Mouse (Mus musculus): Measurements from ENCODE around the gene Tesmin. TPM values are rescaled to one million over a fixed set of nuclear protein-coding genes. Genes with fewer than 3 reads are reported as not detected.

Gene Tesmin
- polyA plus RNA-seq, 1 experiment from 2014 or later, result 0.39 TPM

GRCm38 (mm10) chr19:3355096-3355495 lies 33.6 kb upstream of the Tesmin start:
- Histone ChIP-seq H3K27ac (ENCODE audit: low read depth) (no peak overlapping the region), H3K36me3 (ENCODE audit: insufficient read depth) (no peaks in the 10 kb centered on the region), H3K9ac (no peak overlapping the region), H3K4me2 (no peak overlapping the region), H3K4me1 (ENCODE audit: insufficient read depth) (no peaks in the 10 kb centered on the region), H3K4me3 (ENCODE audit: low read depth, low read length) (no peak overlapping the region), H3K9me3 (ENCODE audit: low read depth, low read length) (no peaks in the 10 kb centered on the region), H3K27me3 (ENCODE audit: insufficient read depth, low read length) (no peaks in the 10 kb centered on the region)
- TF ChIP-seq CTCF (IDR thresholded peaks at IDR 0.05; ENCODE audit: low read depth), result peak; percentile 53
- DNase-seq (peak; percentile 34), ATAC-seq (ENCODE audit: insufficient read depth) (no peak)
- WGBS, result 73% methylated on average over 5 of the region's 5 CpGs

DNA sequence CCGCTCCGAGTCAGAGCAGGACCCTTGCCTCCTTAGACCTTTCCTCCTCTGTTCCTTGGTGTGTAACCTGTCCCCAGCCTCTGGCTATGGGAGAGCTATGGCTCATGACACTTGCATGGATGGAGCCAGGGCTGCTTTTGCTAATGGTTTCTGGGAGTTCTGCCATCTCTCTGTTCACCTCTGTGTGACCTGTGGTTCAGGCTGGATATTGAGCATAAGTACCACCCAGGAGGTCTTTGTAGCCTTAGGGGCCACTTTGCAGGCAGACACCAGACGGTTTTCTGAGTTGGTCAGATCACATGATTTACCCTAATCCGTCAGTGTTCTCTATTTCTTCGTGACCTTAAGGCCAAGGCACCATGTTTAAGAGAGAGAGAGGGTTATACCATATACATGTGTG lies 32.1 kb upstream of the Tesmin start:
- H3K36me3 ChIP-seq (ENCODE audit: insufficient read depth), result no peaks in the 10 kb centered on the region
- no peaks in the 10 kb centered on the region for H3K27me3 ChIP-seq (ENCODE audit: insufficient read depth, low read length)
- 78% methylated on average over 5 of the region's 5 CpGs for WGBS
- H3K9ac ChIP-seq, result no peak overlapping the region
- no peaks in the 10 kb centered on the region for H3K4me1 ChIP-seq (ENCODE audit: insufficient read depth)
- no peak for ATAC-seq (ENCODE audit: insufficient read depth)
- H3K4me2 ChIP-seq, result no peak overlapping the region
- H3K27ac ChIP-seq (ENCODE audit: low read depth), result no peak overlapping the region
- H3K4me3 ChIP-seq (ENCODE audit: low read depth, low read length), result no peak overlapping the region
- no peaks in the 10 kb centered on the region for H3K9me3 ChIP-seq (ENCODE audit: low read depth, low read length)
- no peak for TF ChIP-seq CTCF (IDR thresholded peaks at IDR 0.05; ENCODE audit: low read depth)
- DNase-seq, result no peak

GRCm38 (mm10) chr19:3357620-3358019 lies 31.0 kb upstream of the Tesmin start:
- 70% methylated on average over 4 of the region's 4 CpGs for WGBS

DNA sequence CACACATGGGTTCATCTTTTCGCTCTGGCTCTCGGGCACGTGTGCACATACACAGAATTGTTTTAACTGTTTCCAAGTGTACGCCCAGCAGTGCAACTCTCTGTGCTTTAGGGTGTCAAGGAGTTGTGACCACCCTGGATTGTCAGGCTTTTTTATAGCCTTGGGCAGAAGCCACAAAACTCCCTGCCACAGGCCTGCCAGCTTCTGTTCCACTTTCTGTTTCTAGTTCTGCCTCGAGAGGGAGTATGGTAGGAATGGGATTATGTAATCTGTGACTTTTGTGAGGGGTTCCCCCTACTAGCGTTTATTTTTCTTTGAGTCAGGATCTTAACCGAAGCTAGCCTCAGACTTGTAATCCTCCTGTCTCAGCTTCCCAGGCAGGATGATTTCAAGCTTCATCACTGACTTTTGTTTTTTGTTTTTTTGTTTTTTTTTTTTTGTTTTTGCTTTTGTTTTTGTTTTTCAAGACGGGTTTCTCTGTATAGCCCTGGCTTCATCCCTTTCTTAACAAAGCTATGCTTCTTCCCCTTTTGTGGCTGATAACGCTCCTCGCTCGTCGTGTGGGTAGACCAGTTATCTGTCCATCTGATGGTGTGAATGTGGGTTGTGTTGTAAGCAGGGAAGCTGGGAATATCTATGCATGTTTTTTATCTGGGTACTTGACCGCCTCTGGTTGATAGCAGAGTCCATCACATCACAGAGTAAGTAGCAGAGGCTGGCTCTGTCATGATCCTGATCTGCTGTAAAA lies 28.6 kb upstream of the Tesmin start:
- Histone ChIP-seq H3K27me3 (ENCODE audit: insufficient read depth, low read length) (no peaks in the 10 kb centered on the region), H3K4me1 (ENCODE audit: insufficient read depth) (no peaks in the 10 kb centered on the region), H3K4me3 (ENCODE audit: low read depth, low read length) (no peak overlapping the region), H3K9ac (no peak overlapping the region), H3K27ac (ENCODE audit: low read depth) (no peak overlapping the region), H3K4me2 (no peak overlapping the region), H3K36me3 (ENCODE audit: insufficient read depth) (0 out of 2 replicates have a peak, but pooled peaks cover 4% of the 10 kb centered on the region), H3K9me3 (ENCODE audit: low read depth, low read length) (no peaks in the 10 kb centered on the region)
- TF ChIP-seq CTCF (IDR thresholded peaks at IDR 0.05; ENCODE audit: low read depth), result no peak
- 78% methylated on average over 13 of the region's 13 CpGs for WGBS
- ATAC-seq (ENCODE audit: insufficient read depth) (no peak), DNase-seq (no peak)

More at GRCm38 (mm10) chr19:3357620-3358019, 31.0 kb upstream of the Tesmin start:
- ATAC-seq (ENCODE audit: insufficient read depth) (no peak), DNase-seq (no peak)
- H3K27me3 ChIP-seq (ENCODE audit: insufficient read depth, low read length), result no peaks in the 10 kb centered on the region
- no peaks in the 10 kb centered on the region for H3K9me3 ChIP-seq (ENCODE audit: low read depth, low read length)
- no peak overlapping the region for H3K9ac ChIP-seq
- H3K27ac ChIP-seq (ENCODE audit: low read depth), result no peak overlapping the region
- no peak overlapping the region for H3K4me2 ChIP-seq
- H3K4me3 ChIP-seq (ENCODE audit: low read depth, low read length), result no peak overlapping the region
- 0 out of 2 replicates have a peak, but pooled peaks have one; percentile 19 for TF ChIP-seq CTCF (IDR thresholded peaks at IDR 0.05; ENCODE audit: low read depth)
- H3K36me3 ChIP-seq (ENCODE audit: insufficient read depth), result no peaks in the 10 kb centered on the region
- no peaks in the 10 kb centered on the region for H3K4me1 ChIP-seq (ENCODE audit: insufficient read depth)

- WGBS, result 86% methylated on average over 4 of the region's 4 CpGs
- TF ChIP-seq CTCF (IDR thresholded peaks at IDR 0.05; ENCODE audit: low read depth), result no peak
- H3K4me2 ChIP-seq, result no peak overlapping the region
These were observed 25.1 kb upstream of the Tesmin start for GRCm38 (mm10) chr19:3363510-3363909.

DNA sequence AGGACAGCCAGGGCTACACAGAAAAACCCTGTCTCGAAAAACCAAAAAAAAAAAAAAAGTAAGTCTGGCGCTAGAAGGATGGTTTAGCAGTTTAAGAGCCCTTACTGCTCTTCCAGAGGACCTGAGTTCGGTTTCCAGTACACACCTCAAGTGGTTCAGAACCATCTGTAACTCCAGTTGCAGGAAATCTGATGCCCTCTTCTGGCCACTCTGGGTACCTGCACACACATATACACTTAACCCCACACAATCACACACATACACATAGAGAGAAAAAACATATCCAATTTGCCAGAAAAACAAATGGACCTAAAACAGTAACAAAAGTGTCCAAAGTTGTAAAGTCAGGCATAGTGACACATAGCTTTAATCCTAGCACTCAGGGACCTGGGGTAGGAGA lies 23.6 kb upstream of the Tesmin start:
- Histone ChIP-seq H3K27ac (ENCODE audit: low read depth) (no peak overlapping the region), H3K4me1 (ENCODE audit: insufficient read depth) (no peaks in the 10 kb centered on the region), H3K27me3 (ENCODE audit: insufficient read depth, low read length) (no peaks in the 10 kb centered on the region), H3K4me3 (ENCODE audit: low read depth, low read length) (no peak overlapping the region), H3K4me2 (no peak overlapping the region), H3K9ac (no peak overlapping the region), H3K9me3 (ENCODE audit: low read depth, low read length) (no peaks in the 10 kb centered on the region), H3K36me3 (ENCODE audit: insufficient read depth) (peaks cover 16% of the 10 kb centered on the region; the same call in 1 of the 2 replicates)
- ATAC-seq (ENCODE audit: insufficient read depth), result no peak
- 89% methylated on average over 3 of the region's 3 CpGs for WGBS
- no peak for DNase-seq
- TF ChIP-seq CTCF (IDR thresholded peaks at IDR 0.05; ENCODE audit: low read depth), result 0 out of 2 replicates have a peak, but pooled peaks have one; percentile 7

More at GRCm38 (mm10) chr19:3363510-3363909, 25.1 kb upstream of the Tesmin start:
- ATAC-seq (ENCODE audit: insufficient read depth) (no peak), DNase-seq (no peak)
- Histone ChIP-seq H3K9me3 (ENCODE audit: low read depth, low read length) (no peaks in the 10 kb centered on the region), H3K27ac (ENCODE audit: low read depth) (no peak overlapping the region), H3K4me1 (ENCODE audit: insufficient read depth) (no peaks in the 10 kb centered on the region), H3K4me3 (ENCODE audit: low read depth, low read length) (no peak overlapping the region), H3K9ac (no peak overlapping the region), H3K27me3 (ENCODE audit: insufficient read depth, low read length) (no peaks in the 10 kb centered on the region), H3K36me3 (ENCODE audit: insufficient read depth) (peaks cover 10% of the 10 kb centered on the region; the same call in 1 of the 2 replicates)

DNA sequence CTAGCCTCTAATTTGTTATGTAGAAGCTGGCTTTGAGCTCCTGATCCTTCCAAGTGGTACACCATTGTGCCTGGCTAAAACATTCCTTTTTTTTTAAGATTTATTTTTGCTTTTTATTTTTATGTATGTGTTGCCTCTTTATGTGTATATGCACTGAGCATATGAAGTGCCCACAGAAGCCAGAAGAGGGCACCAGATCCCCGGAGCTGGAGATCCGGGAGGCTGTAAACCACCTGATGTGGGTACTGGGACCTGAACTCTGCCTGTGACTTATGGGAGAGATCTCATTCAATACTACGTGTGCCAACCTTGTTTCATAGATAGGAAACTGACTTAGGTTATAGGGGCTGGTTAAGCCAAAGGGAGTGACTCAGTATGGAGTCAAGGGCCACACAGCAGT lies 20.4 kb upstream of the Tesmin start:
- H3K9ac ChIP-seq, result no peak overlapping the region
- no peak for TF ChIP-seq CTCF (IDR thresholded peaks at IDR 0.05; ENCODE audit: low read depth)
- no peaks in the 10 kb centered on the region for H3K4me1 ChIP-seq (ENCODE audit: insufficient read depth)
- no peak overlapping the region for H3K4me2 ChIP-seq
- no peak for ATAC-seq (ENCODE audit: insufficient read depth)
- peaks cover 25% of the 10 kb centered on the region; the same call in 1 of the 2 replicates for H3K36me3 ChIP-seq (ENCODE audit: insufficient read depth)
- no peak overlapping the region for H3K27ac ChIP-seq (ENCODE audit: low read depth)
- 84% methylated on average over 3 of the region's 3 CpGs for WGBS
- no peaks in the 10 kb centered on the region for H3K27me3 ChIP-seq (ENCODE audit: insufficient read depth, low read length)
- no peak for DNase-seq
- H3K9me3 ChIP-seq (ENCODE audit: low read depth, low read length), result no peaks in the 10 kb centered on the region
- no peak overlapping the region for H3K4me3 ChIP-seq (ENCODE audit: low read depth, low read length)

Measured in lung, embryonic 14.5 days (tissue).